Mouse (Mus musculus) adrenal gland, adult 18-20 months (tissue): Measurements from ENCODE around the gene Parp14. TPM values are rescaled to one million over a fixed set of nuclear protein-coding genes. Genes with fewer than 3 reads are reported as not detected.
"Not testable (repeated sequence)": the region's sequence is repeated elsewhere in the genome, so short reads cannot be mapped to it uniquely, and the experiment has no call there.

Experiments
- DNase-seq, 2 experiments: peaks; one replicate each; pipeline ENCODE4 v3.0.0; 2021 to 2022; ENCODE audit warnings: low spot score in 2 of 2
- long read RNA-seq, 2 experiments: library from polyadenylated mRNA; stranded (forward); transcript quantifications; one replicate each; pipeline ENCODE4 v2.0.0; 2021
- total RNA-seq, 2 experiments: library from RNA; stranded (reverse); gene quantifications; 1 replicate in 1 of 2; 2 replicates in 1 of 2; pipeline ENCODE4 v1.2.3; 2021

Parp14 gene
- total RNA-seq: 10 to 100 TPM; 10.7 to 12.7 TPM
- long read RNA-seq, experiment 1, partial matches to known transcripts: 1 of 1 reads
- long read RNA-seq, experiment 1, other reads (novel, unspliced or antisense): 0 of 1 reads
- long read RNA-seq, experiment 2, partial matches to known transcripts: 1 of 3 reads
- long read RNA-seq, experiment 2, other reads (novel, unspliced or antisense): 2 of 3 reads

GRCm38 (mm10) chr16:35871048-35871851, at the start of gene Parp14:
Parp14 (minus strand) TSS chr16:35871544.
- peak; percentile 46 to 57 for DNase-seq

DNA sequence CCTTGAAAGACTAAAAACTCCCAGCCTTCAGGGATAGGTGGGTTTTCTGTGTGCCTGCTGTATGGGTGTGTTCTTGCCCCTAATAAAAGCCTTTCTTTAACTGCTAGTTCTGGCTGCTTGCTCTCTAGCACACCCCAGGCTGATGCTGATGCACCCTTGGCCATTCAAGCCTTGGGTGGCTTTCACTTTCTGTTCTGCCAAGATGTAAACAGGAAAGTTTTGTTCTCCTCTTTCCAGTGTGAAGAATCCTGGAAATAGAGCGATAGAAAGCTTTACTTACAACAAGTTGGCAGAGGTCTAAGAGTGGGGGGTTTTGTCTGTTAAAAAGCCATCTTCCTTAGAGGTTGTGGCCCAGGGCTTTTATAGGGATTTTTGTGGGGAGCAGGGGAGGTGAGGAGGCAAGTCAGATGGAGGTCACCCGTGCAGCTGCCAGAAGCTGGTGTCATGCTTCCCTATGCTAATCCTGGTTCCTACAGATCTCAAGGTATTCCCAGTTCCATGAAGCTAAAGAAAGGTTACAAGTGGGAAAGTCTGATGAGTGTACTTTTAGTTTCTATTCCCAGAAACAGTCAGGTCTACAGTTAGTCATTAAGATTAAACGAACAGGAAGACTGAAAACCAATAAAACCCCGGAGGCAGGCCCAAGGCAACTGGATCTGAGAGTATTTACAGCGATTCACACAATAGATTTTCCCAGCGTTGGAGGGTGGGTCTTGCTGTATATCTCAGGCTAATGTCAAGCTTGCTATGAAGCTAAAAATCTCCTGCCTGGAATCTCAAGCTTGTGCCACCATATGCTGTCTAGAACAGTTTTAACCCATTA, 47.6 kb upstream of the Parp14 start:
- DNase-seq: no peak

DNA sequence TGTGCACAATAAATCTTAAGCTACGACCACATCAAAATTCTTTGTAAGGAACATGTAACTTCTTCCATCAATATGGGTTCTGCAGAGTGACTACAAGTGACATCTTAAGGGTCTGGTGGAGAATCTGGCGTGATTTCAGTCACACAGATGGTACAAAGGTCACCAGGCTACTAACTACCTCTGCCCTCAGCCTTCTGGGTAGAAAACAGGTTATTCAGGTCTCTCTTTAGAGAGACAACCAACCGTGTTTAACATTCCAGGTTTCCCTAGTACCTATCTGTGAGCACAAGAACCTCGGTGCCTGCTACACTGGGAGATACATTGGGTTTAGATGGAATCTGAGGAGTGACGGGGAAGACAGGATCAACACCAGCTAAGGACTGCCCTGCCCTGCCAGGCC, 43.0 kb upstream of the Parp14 start:
- no peak for DNase-seq

DNA sequence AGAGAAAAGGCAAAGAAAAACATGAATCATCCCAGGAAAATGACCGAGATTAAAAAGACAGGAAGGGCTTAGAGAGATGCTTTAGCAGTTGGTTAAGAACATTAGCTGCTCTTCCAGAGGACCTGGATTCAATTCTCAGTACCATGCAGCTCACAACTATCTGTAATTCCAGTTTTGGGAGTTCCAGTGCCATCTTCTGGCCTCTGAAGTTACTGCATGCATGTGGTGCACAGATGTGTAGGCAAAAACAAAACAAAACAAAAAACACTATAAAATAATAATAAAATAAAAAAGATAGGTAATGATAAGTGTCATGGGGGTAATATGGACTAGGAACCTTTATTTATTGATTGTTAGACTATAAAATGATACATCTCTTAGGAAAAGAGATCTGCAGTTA, 42.2 kb upstream of the Parp14 start:
- no peak for DNase-seq

GRCm38 (mm10) chr16:35911449-35911848, 40.1 kb upstream of the Parp14 start:
- DNase-seq: no peak

DNA sequence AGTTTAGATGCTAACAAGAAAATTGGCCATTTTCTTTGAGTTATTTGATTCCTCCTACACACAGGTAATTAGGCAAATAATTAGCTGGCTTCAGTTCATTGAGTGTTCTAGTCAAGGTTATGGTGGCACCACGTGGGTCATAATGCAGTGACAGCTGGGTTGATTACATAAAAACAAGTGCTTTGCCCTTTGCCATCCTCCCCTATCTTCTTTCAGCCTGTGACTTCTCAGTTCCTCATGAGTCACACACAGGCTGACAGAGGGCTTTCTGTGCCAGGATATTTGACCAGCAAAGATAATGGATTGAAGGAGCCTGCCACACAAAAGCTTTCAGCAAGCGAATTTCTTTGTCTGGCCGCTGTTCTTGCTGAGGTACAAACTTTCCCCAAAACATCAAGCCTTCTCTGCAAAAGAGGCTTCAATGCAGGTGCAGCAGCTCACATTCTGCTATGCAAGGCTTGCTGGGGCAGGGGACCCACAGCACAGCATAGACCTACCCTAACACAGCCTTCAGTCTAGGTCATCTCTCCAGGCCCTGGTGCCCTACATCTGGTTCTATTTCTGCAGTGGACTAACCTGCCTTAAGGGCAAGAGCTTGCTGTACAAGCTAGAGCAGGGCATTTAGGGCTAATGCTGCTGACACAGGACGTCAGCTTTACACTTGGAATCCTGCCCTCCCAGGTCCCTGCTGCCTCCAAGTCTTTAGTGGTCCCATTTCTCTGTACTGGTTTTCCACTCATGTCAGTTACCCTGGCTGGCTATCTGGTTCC, 36.3 kb upstream of the Parp14 start:
- DNase-seq: peak; percentile 23 to 27

GRCm38 (mm10) chr16:35906887-35907286, 35.5 kb upstream of the Parp14 start:
- DNase-seq: peak in 1 of 2 experiments; percentile 22

- DNase-seq: no peak
Observed at GRCm38 (mm10) chr16:35905819-35906485, 34.6 kb upstream of the Parp14 start.

GRCm38 (mm10) chr16:35905355-35905754, 34.0 kb upstream of the Parp14 start:
- DNase-seq: no peak

- DNase-seq: no peak
Observed at GRCm38 (mm10) chr16:35904121-35904736, 32.9 kb upstream of the Parp14 start.

- no peak for DNase-seq
Observed at GRCm38 (mm10) chr16:35903014-35903640, 31.8 kb upstream of the Parp14 start.

DNA sequence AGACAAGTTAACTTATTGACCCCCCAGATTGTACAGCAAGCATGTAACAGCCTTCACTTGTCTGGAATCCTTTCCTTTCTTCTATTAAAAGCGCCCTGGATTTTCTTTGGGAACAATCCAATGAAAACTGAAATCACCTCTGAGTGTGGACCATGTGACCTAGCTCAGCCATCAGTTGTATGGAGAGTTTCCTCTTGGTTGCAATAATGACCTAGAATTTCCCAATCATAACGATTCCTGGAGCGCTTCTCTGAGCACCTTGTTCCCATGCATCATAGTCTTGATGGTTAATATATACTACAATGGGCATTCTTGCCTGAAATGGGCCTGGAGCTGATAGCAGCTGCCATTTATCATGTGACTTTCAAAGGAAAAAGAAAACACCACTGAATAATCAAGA, 29.2 kb upstream of the Parp14 start:
- DNase-seq: no peak

GRCm38 (mm10) chr16:35894997-35895396, 23.7 kb upstream of the Parp14 start:
- DNase-seq: no peak

DNA sequence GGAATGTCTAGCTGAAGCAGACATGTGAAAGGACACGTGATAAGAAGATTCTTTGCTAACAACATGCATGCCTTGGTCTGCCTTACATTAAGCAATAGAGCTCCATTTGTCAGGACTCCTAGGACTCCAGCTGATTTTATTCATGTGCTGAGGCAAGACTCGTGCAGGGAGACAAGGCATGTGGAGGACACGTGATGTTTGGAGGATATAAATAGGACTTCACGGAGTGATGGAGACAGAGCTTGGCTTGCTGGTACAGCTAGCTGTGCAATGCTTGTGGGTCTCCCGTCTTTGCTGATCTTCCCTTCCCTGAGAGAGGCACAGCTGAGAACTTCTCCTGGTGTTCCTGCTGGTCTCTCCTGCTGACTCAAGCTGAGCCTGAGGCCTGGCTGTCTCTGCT, 20.3 kb upstream of the Parp14 start:
- not testable (repeated sequence) for DNase-seq

GRCm38 (mm10) chr16:35890645-35891044, 19.3 kb upstream of the Parp14 start:
- no peak for DNase-seq

DNA sequence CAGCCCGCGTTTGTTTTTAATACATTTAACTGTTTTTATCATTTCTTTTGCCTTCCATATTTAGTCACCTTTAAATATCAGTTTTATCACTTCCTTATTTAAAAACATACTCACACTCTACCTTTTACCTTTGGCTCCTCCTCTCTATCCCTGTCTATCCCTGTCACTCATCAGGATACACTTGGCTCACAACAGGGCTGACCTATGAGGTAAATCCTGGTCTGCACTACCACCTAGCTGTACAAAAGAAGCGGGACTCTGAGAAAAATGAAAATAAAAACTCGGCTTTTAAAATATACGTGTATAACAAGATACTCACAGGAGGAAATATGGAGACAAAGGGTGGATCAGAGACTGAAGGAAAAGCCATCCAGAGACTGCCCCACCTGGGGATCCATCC, 17.6 kb upstream of the Parp14 start:
- DNase-seq: no peak

DNA sequence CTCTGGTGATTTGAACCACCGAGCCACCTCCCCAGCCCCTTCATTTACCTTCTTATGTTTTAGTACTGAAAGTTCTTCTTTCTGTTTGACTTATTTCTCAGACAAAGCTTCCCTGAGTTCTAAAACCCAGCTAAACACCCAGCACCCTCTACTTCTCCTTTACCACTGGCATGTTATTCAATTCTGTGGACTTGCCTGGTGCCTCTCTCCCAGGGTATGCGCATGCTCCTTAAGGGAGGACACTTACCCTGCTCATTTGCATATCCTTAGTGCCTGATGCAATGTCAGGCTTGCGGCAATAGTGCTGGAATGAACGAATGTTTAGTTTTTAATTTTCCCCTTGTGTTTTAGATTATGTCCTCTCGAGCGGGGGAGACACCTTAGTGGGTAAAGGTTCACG, 16.8 kb upstream of the Parp14 start:
- DNase-seq: no peak

- peak; percentile 72 to 79 for DNase-seq
Observed at GRCm38 (mm10) chr16:35874416-35874815, 3.1 kb upstream of the Parp14 start.

DNA sequence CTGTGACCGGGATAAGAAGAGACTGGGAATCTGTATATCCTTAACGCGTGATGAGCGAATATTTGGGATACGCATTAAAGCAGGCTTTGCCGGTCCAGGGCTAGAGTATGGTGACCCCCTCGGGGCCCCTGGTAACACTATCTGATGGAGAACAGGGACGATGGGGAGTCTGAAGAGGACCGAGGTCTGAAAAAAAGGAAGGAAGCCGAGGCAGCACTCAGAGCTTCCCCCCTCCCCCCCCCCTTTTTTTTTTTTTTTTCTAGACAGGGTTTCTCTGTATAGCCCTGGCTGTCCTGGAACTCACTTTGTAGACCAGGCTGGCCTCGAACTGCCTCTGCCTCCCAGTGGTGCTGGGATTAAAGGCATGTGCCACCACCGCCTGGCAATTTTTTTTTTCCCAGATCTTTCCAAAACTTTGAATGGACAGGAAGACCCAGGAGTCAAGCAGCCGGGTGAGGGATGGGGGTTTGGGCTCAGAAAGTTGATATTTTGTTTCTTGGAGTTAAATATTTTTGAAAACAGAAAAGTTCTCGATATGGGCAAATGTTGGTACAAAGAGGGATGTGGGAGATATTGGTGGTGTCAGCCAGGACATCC, 1.2 kb upstream of the Parp14 start:
- DNase-seq: no peak
